Mouse (Mus musculus) small intestine, adult 2 months (tissue): Measurements from ENCODE around the gene Gm5039.

Experiments used
- CTCF ChIP-seq: fragments of 200-500 bp; IDR thresholded peaks from 2 replicates; pipeline ENCODE4 v1.5.1; 2012; ENCODE audit warnings: low read depth, mild to moderate bottlenecking, control low read depth, inconsistent platforms, low read length, moderate library complexity, mixed read lengths; ENCODE audit not compliant: insufficient replicate concordance, insufficient read length; ENCODE audit errors: extremely low read depth
- POLR2A ChIP-seq: fragments of 200-500 bp; IDR thresholded peaks from 2 replicates; pipeline ENCODE4 v1.6.1; 2012; ENCODE audit warnings: low read depth, mild to moderate bottlenecking, control low read depth, inconsistent platforms, low read length, moderate library complexity

GRCm38 (mm10) chr12:88360441-88361119 is 36.8 kb upstream of the Gm5039 start, which contains the start of gene Adck1:
- TF ChIP-seq POLR2A (no peak; the same call in 1 of the 2 replicates), CTCF (no peak)
